Mouse (Mus musculus) ES-E14 (cell line): ENCODE measurements at regions not wholly inside any gene's neighbourhood (a gene's known extent, or its start where the extent isn't known, plus 50 kb on each side); places are given as distances from the start of the nearest gene placed in this dataset.

Source experiments
- CHD2 ChIP-seq: IDR thresholded peaks from 2 replicates; pipeline ENCODE4 v1.6.1; 2014; ENCODE audit warnings: mild to moderate bottlenecking, low read depth, low read length, inconsistent platforms
- HCFC1 ChIP-seq: IDR thresholded peaks from 2 replicates; pipeline ENCODE4 v1.6.1; 2012; ENCODE audit warnings: low read length, inconsistent platforms, borderline replicate concordance; ENCODE audit not compliant: insufficient read depth
- MAFK ChIP-seq: IDR thresholded peaks from 2 replicates; pipeline ENCODE4 v1.6.1; 2014; ENCODE audit warnings: mild to moderate bottlenecking, low read depth, low read length, inconsistent platforms; ENCODE audit not compliant: insufficient read depth
- ZNF384 ChIP-seq: IDR thresholded peaks from 2 replicates; pipeline ENCODE4 v1.6.1; 2012; ENCODE audit warnings: low read depth, low read length, inconsistent platforms

DNA sequence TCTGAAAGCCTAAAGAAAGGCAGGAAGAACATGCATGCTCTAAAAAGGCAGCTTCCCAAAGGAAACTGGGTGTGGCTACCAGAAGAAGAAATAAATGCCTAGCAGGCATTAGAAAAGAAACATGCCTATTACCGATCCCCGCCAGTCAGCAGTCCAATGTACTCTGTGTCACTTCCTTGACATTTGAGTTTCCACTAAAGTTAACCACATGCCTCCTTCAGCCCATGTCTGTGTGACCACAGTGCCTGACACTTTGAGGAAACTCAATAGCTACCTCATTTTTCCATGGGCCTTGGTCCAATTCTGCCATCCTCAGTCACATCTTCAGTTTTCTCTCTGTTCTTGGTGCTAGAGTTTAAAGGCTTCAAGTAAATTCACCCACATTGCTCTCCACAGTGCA is 233.7 kb upstream of the Isx start:
- no peak for TF ChIP-seq ZNF384
- TF ChIP-seq MAFK, result no peak
- TF ChIP-seq CHD2, result no peak
- TF ChIP-seq HCFC1, result no peak
